Mouse (Mus musculus): ENCODE results near the gene Plin1.

The Plin1 gene

DNA sequence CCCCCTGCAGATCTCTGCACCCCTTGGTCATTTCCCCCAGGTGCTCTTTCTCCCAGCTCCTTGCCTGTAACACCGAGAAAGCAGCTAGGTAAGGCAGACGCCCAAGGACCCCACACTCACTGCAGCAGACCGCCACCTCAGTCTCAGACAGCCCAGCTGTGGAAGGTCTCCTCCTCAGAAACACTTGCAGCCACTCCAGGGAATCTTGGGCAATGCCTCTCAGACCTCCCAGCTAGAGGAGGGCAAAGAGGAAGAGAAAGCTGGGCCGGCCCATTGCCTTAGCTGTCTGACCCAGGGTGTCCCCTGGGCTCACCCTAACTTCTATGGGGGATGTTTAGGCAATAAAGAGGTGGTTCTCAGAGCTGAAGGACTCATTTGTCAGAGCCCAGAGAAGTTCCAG lies at the start of gene Plin1:
Plin1 (minus strand) TSS at position 282 of the 400 bp plus-strand sequence.
- no peak for DNase-seq (ENCODE audit: low spot score)

DNA sequence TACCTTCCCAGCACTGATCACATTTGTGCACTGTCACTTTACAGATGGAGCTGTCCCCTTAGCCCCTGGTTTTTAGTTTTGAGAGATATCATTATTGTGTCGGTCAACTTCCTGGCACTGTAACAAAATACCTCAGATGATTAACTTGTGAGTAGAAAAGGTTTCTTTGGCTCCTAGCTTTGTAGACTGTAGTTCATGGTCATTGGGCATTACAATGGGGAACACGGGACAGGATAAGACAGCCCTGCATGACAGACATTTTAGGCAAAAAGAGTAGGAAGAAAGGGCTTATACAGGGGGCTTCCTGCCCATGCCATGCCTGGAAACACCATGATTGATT lies 49.8 kb upstream of the Plin1 start:
- no peak for DNase-seq (ENCODE audit: low spot score)

DNA sequence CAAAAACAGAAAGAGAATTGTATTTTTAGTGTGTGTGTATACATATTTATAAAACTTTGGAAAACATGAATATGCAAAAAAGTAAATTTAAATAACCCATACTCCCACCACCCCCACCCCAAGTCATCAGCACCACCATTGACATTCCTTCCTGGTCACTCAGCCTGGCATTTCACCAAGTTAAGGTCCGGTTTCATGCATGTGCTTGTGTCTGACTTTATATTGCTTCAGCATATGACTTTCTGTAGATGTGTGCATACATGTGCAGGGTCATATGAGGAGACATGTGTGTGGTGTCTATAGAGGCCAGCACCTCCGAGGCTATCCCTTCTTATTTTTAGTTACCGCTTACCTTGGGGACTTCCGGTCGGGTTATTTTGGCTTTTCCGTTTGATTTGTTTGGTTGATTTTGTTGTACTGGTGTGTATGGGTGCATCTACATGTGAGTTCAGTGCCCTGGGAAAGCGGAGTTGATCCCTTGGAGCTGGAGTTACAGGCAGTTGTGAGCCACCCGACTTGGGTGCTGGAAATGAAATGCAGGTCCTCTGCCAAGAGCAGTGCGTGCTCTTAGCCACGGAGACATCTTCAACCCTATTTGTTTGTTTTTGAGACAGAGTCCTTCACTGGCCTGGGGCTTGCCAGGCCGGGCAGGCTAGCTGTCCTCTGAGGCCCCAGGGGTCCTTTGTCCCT lies 49.3 kb upstream of the Plin1 start:
- no peak for DNase-seq (ENCODE audit: low spot score)

DNA sequence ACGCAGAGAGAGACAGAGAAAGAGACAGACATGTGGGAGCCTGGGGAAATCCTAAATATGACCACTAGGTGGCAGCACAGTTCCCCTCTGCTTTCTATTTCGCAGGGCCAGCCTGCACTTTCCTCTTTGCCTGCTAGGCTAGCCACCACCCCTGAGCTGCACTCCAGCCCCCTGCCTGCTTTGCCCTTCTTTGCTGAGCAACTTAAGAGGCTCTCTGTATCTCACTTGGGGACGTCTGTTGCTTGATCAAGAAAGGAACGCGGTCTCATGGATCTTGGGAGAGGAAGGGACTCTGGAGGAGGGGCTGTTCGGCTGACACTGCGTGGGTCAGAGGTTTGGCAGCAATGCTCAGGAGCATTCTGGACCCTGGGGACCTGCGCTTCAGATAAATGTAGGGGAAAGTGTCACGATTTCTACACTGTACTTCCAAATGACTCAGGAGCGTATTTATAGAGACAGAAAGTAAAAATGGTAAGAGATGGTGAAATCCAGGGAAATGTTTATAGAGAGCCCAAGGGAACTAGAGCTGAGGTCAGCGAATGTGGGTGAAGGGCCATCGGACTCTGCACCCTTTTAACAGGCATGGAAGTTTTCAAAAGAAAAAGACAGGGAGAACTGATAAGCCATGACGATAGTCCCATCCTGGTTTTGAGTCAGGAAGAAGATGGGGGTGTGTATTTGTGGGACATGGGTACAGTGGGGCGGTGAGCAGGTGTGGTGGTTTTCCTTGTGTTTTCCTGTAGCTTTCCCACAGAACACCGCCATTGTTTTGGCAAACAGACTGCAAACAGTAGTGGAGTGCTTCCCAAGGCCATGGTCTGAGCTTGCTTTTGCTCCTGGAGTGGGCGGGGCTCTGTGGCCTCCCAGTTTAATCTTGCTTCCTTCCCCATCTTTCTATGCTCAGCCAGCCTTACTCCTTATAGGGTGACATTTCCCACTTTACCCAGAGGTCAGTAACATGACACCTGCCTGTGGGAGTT lies 48.2 kb upstream of the Plin1 start:
- peak; percentile 80 for DNase-seq (ENCODE audit: low spot score)

DNA sequence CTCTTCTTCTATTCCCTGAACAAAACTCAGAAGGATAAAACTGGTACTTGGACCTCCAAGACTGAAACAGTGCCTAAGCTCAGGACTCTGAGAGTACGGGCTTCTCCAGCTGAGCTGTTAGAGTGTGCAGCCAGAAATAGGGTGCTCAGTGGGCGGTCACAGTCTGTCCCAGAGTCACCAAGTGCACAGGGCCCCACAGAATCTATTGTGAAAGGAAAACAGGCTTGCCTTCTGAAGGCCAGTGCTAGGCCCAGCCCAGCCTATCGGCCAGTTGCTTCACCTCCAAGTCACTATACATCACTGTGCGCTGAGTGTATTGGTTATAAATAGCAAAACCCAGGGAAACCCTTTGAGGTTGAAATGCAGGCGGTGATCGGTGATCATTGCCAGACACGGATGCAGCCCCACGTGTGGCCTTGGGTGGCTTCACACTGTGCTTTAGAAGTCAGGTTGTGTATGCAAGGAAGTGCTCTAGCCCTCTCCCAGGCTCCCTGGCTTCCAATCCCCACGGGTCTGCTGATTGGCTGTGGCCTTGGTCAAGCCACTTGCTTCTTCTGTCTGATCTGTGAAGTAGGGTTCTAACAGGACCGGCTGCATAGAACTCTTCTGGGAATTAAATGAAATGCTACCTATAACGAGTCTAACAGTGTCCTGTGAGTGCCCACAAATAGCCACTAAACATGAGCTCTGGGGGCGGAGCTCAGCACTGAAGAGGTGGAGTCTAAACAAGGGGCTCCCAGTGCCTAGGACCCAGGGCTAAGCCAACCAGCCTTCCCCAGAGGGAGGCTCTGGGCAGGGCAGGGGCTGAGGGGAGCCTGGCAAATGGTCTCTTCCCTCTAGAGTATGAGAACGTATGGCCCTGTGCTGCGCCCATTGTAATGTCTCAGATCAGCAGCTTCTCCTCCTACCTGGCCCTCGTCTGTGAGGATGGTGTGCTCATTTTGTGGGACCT lies 39.1 kb upstream of the Plin1 start:
- DNase-seq (ENCODE audit: low spot score): peak; percentile 27

DNA sequence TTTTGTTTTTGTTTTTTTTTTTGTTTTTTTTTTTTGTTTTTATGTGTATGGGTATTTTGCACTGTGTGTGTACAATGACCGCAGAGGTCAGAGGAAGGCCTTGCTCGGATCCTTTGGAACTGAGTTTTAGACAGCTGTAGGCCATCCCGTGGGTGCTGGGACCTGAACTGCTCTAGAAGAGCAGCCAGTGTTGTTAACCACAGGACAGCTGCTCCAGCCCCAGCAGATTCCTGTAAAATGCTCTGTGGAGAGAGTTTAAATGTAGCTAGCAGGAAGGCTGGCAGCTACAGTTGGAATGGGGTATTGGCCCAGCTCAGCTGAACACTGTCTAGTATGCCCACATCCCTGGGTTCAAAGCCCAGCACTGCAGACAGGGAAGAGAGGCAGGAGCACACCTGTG lies 37.0 kb upstream of the Plin1 start:
- no peak for DNase-seq (ENCODE audit: low spot score)

DNA sequence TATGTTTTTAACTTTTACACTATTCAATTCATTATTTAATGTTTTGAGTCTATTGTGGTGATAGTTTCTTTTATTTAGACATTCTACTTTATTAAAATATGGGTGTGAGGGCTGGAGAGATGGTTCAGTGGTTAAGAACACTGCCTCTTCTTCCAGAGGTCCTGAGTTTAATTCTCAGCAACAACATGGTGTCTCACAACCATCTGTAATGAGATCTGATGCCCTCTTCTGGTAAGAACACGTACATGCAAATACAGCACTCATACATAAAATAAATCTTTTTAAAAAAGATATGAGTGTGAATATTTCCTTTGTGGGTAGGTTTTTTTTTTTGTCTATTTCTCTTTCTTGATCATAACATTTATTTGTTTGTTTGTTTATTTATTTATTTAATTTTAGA lies 33.3 kb upstream of the Plin1 start:
- DNase-seq (ENCODE audit: low spot score): no peak

DNA sequence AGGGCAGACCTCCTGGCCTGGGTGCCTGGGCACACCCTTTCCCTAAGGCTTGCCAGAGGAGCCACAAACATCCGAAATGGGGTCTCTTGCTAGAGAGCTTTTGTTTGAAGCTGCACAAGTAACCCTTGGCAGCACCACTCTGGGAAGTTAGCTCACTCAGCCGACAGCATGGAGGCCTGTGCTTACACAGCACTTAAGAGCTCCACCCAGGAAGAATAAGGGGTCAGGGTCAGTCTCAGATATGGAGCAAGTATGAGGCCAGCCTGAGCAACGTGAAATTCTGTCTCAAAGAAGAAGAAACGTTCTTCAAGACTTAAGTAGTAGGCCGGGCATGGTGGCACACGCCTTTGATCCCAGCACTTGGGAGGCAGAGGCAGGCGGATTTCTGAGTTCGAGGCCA lies 29.4 kb upstream of the Plin1 start:
- no peak for DNase-seq (ENCODE audit: low spot score)

DNA sequence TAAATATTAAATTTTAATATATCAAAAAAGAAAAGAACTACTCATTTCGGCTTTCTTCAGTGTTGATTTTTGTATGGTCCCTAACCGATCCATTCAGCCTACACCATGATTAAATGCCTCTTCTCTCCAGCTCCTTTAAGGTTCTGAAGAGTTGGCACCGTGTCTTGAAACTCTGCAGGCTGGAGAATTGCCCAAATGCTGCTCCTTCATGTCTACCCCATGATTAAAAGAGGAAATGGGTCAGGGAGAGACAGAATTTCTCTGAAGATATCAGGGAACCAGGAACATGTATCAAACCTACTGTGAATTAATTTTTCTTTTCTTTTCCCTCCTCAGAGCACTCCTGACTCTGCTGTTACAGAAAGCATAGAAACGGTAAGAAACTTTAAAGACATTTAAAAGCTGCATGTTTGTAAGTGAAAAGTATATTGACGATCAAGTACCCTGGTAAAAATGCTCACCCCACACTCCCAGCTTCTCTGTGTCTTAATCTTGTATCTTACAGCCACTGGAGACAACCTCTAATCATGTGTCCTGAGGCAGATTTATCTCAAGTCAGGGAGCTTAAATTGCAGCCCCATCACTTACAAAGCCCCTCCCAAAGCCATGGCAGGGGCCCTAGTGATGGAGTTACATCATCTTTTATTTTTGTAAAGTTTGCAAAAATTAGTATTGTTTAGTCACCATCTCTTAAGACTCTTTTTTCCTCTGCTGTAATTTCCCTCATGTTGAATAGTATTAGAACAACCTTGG lies 28.6 kb upstream of the Plin1 start:
- no peak for DNase-seq (ENCODE audit: low spot score)

DNA sequence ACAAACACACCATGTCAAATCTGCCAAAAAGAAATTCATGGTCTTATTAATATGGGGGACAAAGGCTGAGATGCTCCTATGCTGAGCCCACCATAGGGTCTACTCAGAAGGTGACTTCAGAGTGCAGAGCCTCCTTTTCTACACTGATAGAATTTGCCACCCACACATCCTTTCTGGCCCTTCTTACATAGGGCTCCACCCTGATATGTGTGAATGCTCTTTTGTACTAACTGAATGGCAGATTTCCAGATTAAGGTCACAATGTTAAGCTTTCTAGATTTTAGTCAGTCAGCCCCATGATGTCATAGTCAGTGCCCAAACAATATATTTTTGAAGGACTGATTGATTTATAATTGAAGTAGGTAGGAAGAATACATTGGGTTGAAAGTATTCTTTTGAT lies 27.1 kb upstream of the Plin1 start:
- DNase-seq (ENCODE audit: low spot score): no peak

DNA sequence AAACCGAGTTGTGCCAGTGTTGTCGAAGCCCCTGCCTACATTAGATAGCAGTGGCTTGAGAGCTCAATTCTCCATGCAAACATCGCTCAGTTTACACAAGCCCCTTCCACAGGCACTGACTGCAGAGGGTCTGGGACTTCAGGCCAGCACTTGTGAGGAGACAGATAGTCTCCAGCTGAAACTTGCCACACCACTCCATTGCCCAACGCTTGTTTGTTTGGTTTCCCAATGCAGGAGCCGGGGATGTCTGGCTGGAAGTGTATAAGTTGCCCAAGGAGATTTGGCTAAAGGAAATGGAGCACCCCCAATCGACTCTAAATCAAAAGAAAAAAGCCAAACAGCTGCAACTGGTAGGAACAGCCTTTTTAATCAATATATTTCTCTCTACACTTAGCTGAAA lies 25.5 kb upstream of the Plin1 start:
- no peak for DNase-seq (ENCODE audit: low spot score)

DNA sequence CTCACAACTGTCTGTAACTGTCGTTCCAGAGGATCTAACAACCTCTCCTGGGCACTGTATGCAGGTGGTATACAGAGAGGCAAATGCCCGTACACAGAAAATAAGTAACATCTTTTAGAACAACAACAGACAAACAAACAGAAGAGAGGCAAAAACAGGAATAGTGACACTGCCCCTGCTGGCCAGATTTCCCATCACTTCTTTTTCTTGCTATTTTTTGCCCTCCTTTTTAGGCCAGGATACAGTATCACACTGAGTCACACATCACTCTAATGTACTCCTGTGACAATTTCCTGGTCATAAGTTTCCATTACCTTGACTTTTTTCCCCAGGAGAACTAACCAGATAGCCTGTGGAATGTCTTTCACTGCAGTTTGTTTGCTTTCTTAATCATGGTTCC lies 23.6 kb upstream of the Plin1 start:
- no peak for DNase-seq (ENCODE audit: low spot score)

DNA sequence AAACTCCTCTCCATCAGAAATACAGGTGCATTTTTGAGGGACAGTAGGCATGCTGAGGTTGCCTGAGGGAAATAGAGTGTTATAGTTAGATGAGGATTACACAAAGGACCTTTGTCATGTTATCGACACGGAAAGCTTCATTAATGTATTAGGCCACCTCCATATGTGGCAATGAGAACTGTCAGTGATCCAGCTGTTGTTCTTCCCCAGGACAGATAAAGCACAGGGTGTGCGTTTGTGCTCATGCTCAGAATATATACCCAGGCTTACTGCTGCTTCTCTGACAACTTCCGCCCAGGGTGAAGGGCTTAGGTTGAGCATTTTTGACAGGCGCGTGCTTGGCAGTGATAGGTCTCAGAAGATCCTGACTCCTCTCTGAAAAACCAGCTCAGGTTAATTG lies 16.8 kb upstream of the Plin1 start:
- DNase-seq (ENCODE audit: low spot score): no peak

DNA sequence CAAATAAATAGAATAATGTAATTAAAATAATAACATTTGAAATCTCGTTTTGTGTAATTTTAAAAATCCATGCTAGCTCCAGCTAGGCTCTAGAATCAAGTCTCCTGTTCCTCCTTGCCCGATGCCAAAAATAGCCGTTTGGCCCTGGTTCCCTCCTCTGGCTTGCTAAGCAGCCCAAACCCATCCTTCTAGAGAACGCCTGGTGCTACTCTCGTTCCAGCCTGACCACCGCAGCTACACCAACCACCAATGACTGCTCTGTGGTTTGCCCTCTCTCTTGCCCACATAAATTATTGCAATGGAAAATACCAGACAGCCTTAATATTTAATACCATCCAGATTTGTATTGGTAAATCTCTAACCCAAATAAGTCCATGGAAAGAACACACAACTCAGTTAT lies 15.0 kb upstream of the Plin1 start:
- DNase-seq (ENCODE audit: low spot score): no peak

DNA sequence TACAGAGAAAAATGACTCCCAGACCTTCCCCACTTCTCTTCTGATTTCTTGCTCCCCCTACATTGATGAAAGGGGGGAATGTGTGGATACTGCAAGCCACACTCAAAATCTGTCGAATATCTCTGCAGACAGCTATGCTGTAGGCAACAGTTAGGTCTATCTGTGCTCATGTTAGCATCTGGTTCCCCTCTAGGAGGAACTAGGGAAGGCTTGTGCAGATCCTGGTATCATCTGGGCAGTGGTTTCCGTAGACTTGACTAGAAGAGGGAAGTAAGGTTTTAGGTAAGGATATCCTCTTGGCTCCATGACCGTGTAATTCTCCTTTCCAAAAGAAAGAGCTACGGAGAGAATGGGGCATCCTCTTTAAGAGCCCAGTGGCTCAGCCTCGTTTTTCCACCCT lies 11.9 kb upstream of the Plin1 start:
- DNase-seq (ENCODE audit: low spot score): no peak

DNA sequence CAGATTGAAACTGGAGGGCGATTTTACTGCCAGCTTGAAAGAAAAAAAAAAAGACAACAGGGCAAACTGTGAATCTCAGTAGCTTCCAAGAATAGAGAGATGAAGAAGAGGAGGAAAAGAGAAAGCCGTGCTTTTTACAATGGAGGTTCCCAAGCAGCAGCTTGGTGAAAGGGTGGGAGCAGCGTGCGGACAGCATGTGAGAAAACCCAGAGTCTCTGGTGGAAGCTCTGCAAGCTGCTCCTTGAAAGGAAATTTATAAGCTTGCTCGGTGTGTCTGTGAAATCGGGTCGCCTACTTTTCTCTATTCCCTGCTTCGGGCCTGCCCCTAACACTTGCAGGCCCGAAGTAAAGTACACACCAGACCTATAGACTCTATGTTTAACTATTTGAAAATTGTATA lies 11.3 kb upstream of the Plin1 start:
- no peak for DNase-seq (ENCODE audit: low spot score)

DNA sequence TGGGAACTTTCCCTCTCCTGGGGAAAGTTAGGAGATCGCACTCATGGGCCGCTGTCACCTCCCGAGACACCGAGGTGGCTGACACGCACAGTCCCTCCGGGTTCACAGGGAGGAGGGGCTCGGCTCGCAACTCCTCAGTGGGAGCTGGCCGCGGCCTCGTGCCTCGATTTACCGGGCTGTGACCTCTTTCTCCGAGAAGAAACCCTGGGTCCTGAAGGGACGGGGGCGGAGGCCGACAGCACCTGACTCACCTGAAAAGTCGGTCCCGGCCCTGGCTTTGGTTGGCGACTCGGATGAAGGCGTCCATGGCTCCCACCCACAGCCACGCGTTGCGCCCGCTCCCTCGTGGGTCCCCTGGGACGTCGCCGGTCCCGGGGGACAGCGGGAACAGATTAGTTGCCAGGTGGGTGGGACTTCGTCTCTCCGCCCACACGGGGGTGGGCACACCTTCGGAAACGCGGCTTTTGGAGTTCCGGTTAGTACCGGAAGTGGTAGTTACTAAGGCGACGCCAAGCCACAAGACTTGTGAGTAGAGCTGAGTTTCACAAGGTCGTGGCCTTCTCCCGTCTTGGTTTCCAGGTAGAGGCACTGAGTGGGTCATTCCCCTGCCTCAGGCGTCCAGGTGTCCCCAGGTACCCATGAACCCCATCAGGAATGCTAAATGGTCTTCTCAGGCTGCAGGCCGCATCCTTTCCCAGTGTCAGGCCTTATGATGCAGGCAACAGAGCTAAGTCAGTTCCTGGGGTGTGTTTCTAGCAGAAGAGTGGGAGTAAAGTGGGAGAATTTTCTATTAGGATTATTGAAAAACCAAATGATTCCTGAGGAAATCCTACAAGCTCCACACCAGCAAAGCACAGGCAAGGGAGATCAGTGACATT lies 10.2 kb upstream of the Plin1 start, which contains the start of the genes Pex11a and Wdr93:
Pex11a (minus strand) TSS at position 473 of the 878 bp plus-strand sequence.
Wdr93 (plus strand) TSS at position 505 of the 878 bp plus-strand sequence.
- peak; percentile 86 for DNase-seq (ENCODE audit: low spot score)

DNA sequence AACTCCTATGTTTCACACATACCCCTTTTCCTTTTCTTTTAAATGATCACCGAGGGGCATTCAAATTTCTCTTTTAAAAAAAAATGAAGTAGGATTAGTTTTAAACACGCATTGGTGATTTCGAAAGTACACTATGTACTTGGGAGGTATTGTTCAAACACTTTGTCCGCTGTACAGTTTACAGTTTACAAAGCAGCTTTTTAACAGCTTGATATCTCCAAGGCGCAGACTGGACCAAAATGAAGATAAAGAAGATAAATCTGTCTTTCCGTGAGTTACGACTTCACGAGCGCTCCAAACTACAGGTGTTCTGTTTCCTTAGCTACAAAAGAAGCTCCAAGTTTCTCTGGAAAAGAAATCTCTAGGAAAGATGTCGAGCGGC lies 9.6 kb upstream of the Plin1 start:
- no peak for DNase-seq (ENCODE audit: low spot score)

DNA sequence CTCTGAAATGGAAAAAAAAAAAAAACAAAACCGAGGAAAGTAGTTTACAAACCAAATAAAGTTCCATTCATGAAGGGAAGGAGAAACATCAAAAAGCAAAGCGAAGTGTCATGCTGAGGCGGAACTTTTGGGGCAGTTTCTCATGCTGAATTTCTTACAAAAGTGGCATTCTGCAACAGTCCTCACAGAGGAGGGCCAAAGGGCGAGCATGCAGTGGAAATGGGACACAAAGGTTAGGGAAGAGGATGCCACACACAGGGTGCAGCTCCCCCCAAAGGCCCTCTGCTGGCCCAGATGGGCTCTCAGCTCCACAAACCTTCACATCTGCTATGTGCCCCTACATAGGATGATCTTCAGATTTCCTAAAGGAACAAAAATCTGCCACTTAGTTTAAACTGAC lies 7.6 kb upstream of the Plin1 start:
- DNase-seq (ENCODE audit: low spot score): no peak

DNA sequence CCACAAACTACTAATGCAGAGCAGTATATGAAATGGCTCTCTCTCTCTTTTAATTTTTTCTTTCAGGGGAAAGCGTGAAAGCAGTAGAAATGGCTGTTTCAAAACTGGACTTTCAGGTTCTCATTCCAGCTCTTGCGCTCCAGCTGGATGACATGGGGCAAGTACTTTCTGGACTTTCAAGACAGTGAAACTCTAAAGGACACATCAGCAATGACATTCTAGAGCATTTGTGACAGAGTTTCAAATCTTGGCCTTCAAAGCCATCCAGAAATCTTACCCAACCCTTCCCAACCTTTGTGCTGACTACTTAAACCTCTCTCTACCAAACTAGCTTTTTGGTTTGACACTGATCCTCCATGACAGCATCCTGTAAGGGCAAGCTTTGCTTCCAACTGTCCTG lies 6.2 kb upstream of the Plin1 start:
- no peak for DNase-seq (ENCODE audit: low spot score)

DNA sequence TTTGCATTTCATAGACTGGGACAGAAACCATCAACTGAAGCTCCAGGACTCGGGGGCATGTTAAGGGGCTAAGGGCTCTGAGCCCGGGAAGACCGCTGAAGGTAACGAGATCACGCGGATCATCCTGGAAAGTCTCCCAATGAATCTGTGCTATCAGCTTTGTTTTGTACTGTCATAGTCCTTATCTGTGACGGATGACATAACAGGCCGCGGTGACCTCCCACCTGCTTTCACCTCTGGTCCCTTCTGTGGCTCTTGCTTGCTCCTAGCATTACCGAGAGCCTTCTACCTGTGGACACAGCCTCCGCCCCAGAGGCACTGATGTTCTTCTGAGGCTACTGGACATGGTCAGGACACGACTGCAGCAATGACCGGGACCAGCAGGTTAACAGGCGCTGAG lies 3.8 kb upstream of the Plin1 start:
- no peak for DNase-seq (ENCODE audit: low spot score)
